16 mouse cellular contexts compared by ENCODE assay signal in the genomic region with DNA sequence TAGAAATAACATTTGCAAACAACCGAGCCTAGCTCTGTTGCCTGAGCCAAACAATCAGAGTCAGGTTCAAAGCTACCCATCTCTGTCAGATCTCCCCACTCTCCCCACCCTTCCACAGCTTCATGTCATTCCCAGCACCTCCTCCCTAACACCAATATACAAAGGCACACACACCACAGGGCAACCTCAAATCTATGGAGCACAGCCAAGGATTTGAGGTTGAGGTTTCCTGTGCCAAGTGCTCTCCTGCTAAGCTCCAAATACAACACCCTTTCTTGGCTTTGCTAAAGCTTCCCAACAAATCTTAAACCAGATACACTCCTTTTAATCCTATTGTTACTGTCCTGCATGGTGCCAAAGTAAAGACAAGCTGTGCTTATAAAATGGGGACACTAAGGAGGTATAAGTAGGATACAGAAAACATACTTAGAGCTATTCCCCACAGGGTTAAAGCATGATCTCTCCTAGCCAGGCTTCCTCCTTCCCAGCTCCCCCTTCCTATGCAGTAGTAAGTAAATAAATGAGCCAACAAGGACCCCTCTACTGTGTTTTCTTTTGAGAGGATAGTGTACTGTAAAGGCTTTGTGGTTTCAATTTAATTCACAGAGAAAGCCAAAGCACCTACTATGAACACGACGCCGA.
DNase-seq lines count a peak whose midpoint lies in the region; ATAC-seq and TF ChIP-seq lines count a peak whose summit lies in the region.
"Had no signal": no experiment of that assay in that cellular context is flagged by ENCODE, and none has a peak within 500 bp of the region (broad histone marks: within the 10 kb centered on the region; RNA-seq: fewer than 3 reads in every experiment).

No protein-coding gene starts in this region.

- no peak for TF ChIP-seq EP300 in heart, postnatal 0 days (IDR thresholded peaks at IDR 0.05; ENCODE audit: low read depth)

- no peak overlapping the region for H3K27ac ChIP-seq in heart, postnatal 0 days (ENCODE audit: low read depth)
- no peak overlapping the region for H3K27ac ChIP-seq in lung, embryonic 15.5 days
- no peak overlapping the region for H3K27ac ChIP-seq in thymus, adult 2 months (ENCODE audit: control insufficient read depth, insufficient read depth, low read length)
- H3K27ac ChIP-seq: heart, embryonic 15.5 days; limb, embryonic 12.5 days had no signal

- H3K9ac ChIP-seq in heart, postnatal 0 days (replicated peaks; ENCODE audit: low read depth, low read length) = no peak overlapping the region
- no peak overlapping the region for H3K9ac ChIP-seq in lung, embryonic 15.5 days
- H3K9ac ChIP-seq: heart, embryonic 15.5 days; limb, embryonic 12.5 days had no signal

- H3K4me2 ChIP-seq in heart, postnatal 0 days (ENCODE audit: low read depth, low read length) = no peak overlapping the region
- no peak overlapping the region for H3K4me2 ChIP-seq in lung, embryonic 15.5 days
- H3K4me2 ChIP-seq: heart, embryonic 15.5 days; limb, embryonic 12.5 days had no signal

- H3K36me3 ChIP-seq in heart, postnatal 0 days (replicated peaks; ENCODE audit: control insufficient read depth, insufficient read depth, low read length) = no peaks in the 10 kb centered on the region
- H3K36me3 ChIP-seq in lung, embryonic 15.5 days = no peaks in the 10 kb centered on the region
- no peaks in the 10 kb centered on the region for H3K36me3 ChIP-seq in thymus, adult 2 months (ENCODE audit: control insufficient read depth, insufficient read depth, low read length)
- H3K36me3 ChIP-seq: heart, embryonic 15.5 days; limb, embryonic 12.5 days had no signal

- DNase-seq in heart, postnatal 0 days (ENCODE audit: low spot score) = peak; percentile 6
- no peak for DNase-seq in heart, postnatal 4 days
- no peak for DNase-seq in lung, postnatal 10 days
- DNase-seq in Muller cell, postnatal 12 days (ENCODE audit: inconsistent ontology term) = peak; percentile 42
- DNase-seq in brain, adult 2 months (ENCODE audit: low read depth, low spot score) = peak; percentile 3
- DNase-seq in thymus, adult 2 months = no peak
- DNase-seq in layer of hippocampus, adult 18-20 months (ENCODE audit: low spot score in 2 of 2) = no peak
- DNase-seq: adrenal gland, adult 2 months; cerebellum, adult 9-11 months; gastrocnemius, postnatal 36 days; kidney, postnatal 4 days had no signal

- H3K27me3 ChIP-seq in heart, postnatal 0 days (ENCODE audit: control insufficient read depth, insufficient read depth, low read length) = no peaks in the 10 kb centered on the region
- H3K27me3 ChIP-seq in lung, embryonic 15.5 days = no peaks in the 10 kb centered on the region
- no peaks in the 10 kb centered on the region for H3K27me3 ChIP-seq in thymus, adult 2 months (ENCODE audit: control insufficient read depth, insufficient read depth, low read length)
- H3K27me3 ChIP-seq: CH12.LX; heart, embryonic 15.5 days; limb, embryonic 12.5 days had no signal

- ATAC-seq in heart, postnatal 0 days (ENCODE audit: insufficient read depth, low read depth) = no peak
- peak; percentile 39; the same call in 1 of the 2 replicates for ATAC-seq in lung, embryonic 15.5 days (ENCODE audit: borderline replicate concordance, extremely low read depth, low FRiP score, low TSS enrichment)
- ATAC-seq: intestine, postnatal 0 days had no signal

- WGBS in heart, postnatal 0 days = 66% methylated on average over 4 of the region's 4 CpGs
- WGBS in lung, embryonic 15.5 days = 55% methylated on average over 4 of the region's 4 CpGs
- WGBS in thymus, adult 2 months = 48% methylated on average over 4 of the region's 4 CpGs

- H3K4me1 ChIP-seq in heart, postnatal 0 days (ENCODE audit: control insufficient read depth, insufficient read depth) = no peaks in the 10 kb centered on the region
- peaks cover 8% of the 10 kb centered on the region; the same call in 1 of the 2 replicates for H3K4me1 ChIP-seq in lung, embryonic 15.5 days
- H3K4me1 ChIP-seq in thymus, adult 2 months (replicated peaks; ENCODE audit: control insufficient read depth, insufficient read depth, low read length) = no peaks in the 10 kb centered on the region
- H3K4me1 ChIP-seq: heart, embryonic 15.5 days had no signal

- no peak overlapping the region for H3K4me3 ChIP-seq in heart, postnatal 0 days (ENCODE audit: low read depth, low read length)
- no peak overlapping the region for H3K4me3 ChIP-seq in lung, embryonic 15.5 days
- H3K4me3 ChIP-seq in thymus, adult 2 months (ENCODE audit: control insufficient read depth, insufficient read depth, low read length) = no peak overlapping the region
- H3K4me3 ChIP-seq: heart, embryonic 15.5 days; limb, embryonic 12.5 days had no signal

- no peak for TF ChIP-seq POLR2A in thymus, adult 2 months (IDR thresholded peaks at IDR 0.05; ENCODE audit: control insufficient read depth, extremely low read depth, insufficient read depth, low read length, poor library complexity)

- TF ChIP-seq CTCF in heart, postnatal 0 days (IDR thresholded peaks at IDR 0.05; ENCODE audit: low read depth) = no peak
- TF ChIP-seq CTCF in thymus, adult 2 months (IDR thresholded peaks at IDR 0.05; ENCODE audit: borderline replicate concordance, control insufficient read depth, extremely low read depth, insufficient read depth, low read length, poor library complexity) = no peak

- H3K9me3 ChIP-seq in heart, postnatal 0 days (replicated peaks; ENCODE audit: control insufficient read depth, low read length) = no peaks in the 10 kb centered on the region
- no peaks in the 10 kb centered on the region for H3K9me3 ChIP-seq in lung, embryonic 15.5 days
- H3K9me3 ChIP-seq: heart, embryonic 15.5 days; limb, embryonic 12.5 days had no signal

Comparison
In these comparisons a context has a peak if more than half of its experiments do, and no peak if none do; other contexts are left out.
1. DNase-seq: peak in heart, postnatal 0 days (single experiment), Muller cell, postnatal 12 days (single experiment) and brain, adult 2 months (single experiment); none in heart, postnatal 4 days (single experiment), lung, postnatal 10 days (single experiment), thymus, adult 2 months (single experiment) and layer of hippocampus, adult 18-20 months (0 of 2).